ENCODE assay signal across 12 mouse cellular contexts in genomic region chr1:43531307-43531706, GRCm38 (mm10).
DNase-seq lines count a peak whose midpoint lies in the region; ATAC-seq and TF ChIP-seq lines count a peak whose summit lies in the region.
"Had no signal": no experiment of that assay in that cellular context is flagged by ENCODE, and none has a peak within 500 bp of the region (broad histone marks: within the 10 kb centered on the region; RNA-seq: fewer than 3 reads in every experiment).

No protein-coding gene starts in this region.

- ATAC-seq in forebrain, embryonic 13.5 days: peak; percentile 65; the same call in 1 of the 2 replicates
- no peak for ATAC-seq in forebrain, embryonic 12.5 days (ENCODE audit: low FRiP score)
- ATAC-seq in kidney, embryonic 15.5 days (replicated peaks; ENCODE audit: low FRiP score): no peak
- ATAC-seq: intestine, embryonic 16.5 days; midbrain, embryonic 15.5 days had no signal

- no peak overlapping the region for H3K9ac ChIP-seq in forebrain, embryonic 13.5 days
- no peak overlapping the region for H3K9ac ChIP-seq in forebrain, embryonic 12.5 days
- H3K9ac ChIP-seq in kidney, embryonic 15.5 days: no peak overlapping the region
- H3K9ac ChIP-seq: midbrain, embryonic 15.5 days had no signal

- no peak overlapping the region for H3K4me3 ChIP-seq in forebrain, embryonic 13.5 days
- no peak overlapping the region for H3K4me3 ChIP-seq in forebrain, embryonic 12.5 days (replicated peaks)
- H3K4me3 ChIP-seq in kidney, embryonic 15.5 days (replicated peaks): no peak overlapping the region
- no peak overlapping the region for H3K4me3 ChIP-seq in thymus, adult 2 months (ENCODE audit: control insufficient read depth, insufficient read depth, low read length)
- H3K4me3 ChIP-seq: midbrain, embryonic 15.5 days had no signal

- DNase-seq in kidney, adult 8-10 months: no peak
- peak; percentile 15 for DNase-seq in thymus, adult 2 months
- no peak for DNase-seq in thymus, postnatal 25 days
- DNase-seq in urinary bladder, postnatal 36 days (ENCODE audit: low spot score in 2 of 2): no peak
- DNase-seq in spleen, adult 18-20 months: no peak
- DNase-seq: cerebellum, postnatal 36 days had no signal

- no peak for TF ChIP-seq CTCF in thymus, adult 2 months (IDR thresholded peaks at IDR 0.05; ENCODE audit: borderline replicate concordance, control insufficient read depth, extremely low read depth, insufficient read depth, low read length, poor library complexity)

- H3K4me1 ChIP-seq in forebrain, embryonic 13.5 days: peaks cover 18% of the 10 kb centered on the region
- H3K4me1 ChIP-seq in forebrain, embryonic 12.5 days: 0 out of 2 replicates have a peak, but pooled peaks cover 2% of the 10 kb centered on the region
- peaks cover 27% of the 10 kb centered on the region for H3K4me1 ChIP-seq in kidney, embryonic 15.5 days
- peaks cover 23% of the 10 kb centered on the region for H3K4me1 ChIP-seq in thymus, adult 2 months (replicated peaks; ENCODE audit: control insufficient read depth, insufficient read depth, low read length)

- H3K36me3 ChIP-seq in forebrain, embryonic 13.5 days (ENCODE audit: poor library complexity, severe bottlenecking): peaks cover 5% of the 10 kb centered on the region; the same call in 1 of the 2 replicates
- no peaks in the 10 kb centered on the region; the same call in 1 of the 2 replicates for H3K36me3 ChIP-seq in forebrain, embryonic 12.5 days (replicated peaks)
- H3K36me3 ChIP-seq in kidney, embryonic 15.5 days: peaks cover 31% of the 10 kb centered on the region
- H3K36me3 ChIP-seq in thymus, adult 2 months (ENCODE audit: control insufficient read depth, insufficient read depth, low read length): peaks cover 6% of the 10 kb centered on the region
- H3K36me3 ChIP-seq: midbrain, embryonic 15.5 days had no signal

- H3K27me3 ChIP-seq in forebrain, embryonic 13.5 days: no peaks in the 10 kb centered on the region
- no peaks in the 10 kb centered on the region for H3K27me3 ChIP-seq in forebrain, embryonic 12.5 days
- no peaks in the 10 kb centered on the region for H3K27me3 ChIP-seq in kidney, embryonic 15.5 days
- no peaks in the 10 kb centered on the region for H3K27me3 ChIP-seq in thymus, adult 2 months (ENCODE audit: control insufficient read depth, insufficient read depth, low read length)
- H3K27me3 ChIP-seq: midbrain, embryonic 15.5 days had no signal

- WGBS in forebrain, embryonic 13.5 days: 73% methylated on average over 7 of the region's 7 CpGs
- 90% methylated on average over 7 of the region's 7 CpGs for WGBS in forebrain, embryonic 12.5 days
- WGBS in kidney, embryonic 15.5 days: 74% methylated on average over 7 of the region's 7 CpGs
- WGBS in thymus, adult 2 months: 62% methylated on average over 7 of the region's 7 CpGs

- no peak for TF ChIP-seq POLR2A in thymus, adult 2 months (IDR thresholded peaks at IDR 0.05; ENCODE audit: control insufficient read depth, extremely low read depth, insufficient read depth, low read length, poor library complexity)

- no peaks in the 10 kb centered on the region for H3K9me3 ChIP-seq in forebrain, embryonic 13.5 days (replicated peaks)
- no peaks in the 10 kb centered on the region for H3K9me3 ChIP-seq in forebrain, embryonic 12.5 days
- no peaks in the 10 kb centered on the region for H3K9me3 ChIP-seq in kidney, embryonic 15.5 days (replicated peaks)
- H3K9me3 ChIP-seq: midbrain, embryonic 15.5 days had no signal

- no peak overlapping the region for H3K4me2 ChIP-seq in forebrain, embryonic 13.5 days
- H3K4me2 ChIP-seq in forebrain, embryonic 12.5 days: no peak overlapping the region
- H3K4me2 ChIP-seq in kidney, embryonic 15.5 days: no peak overlapping the region
- H3K4me2 ChIP-seq: liver, embryonic 11.5 days; midbrain, embryonic 15.5 days had no signal

- H3K27ac ChIP-seq in forebrain, embryonic 13.5 days: 0 out of 2 replicates have a peak overlapping the region, but pooled peaks have one; percentile 20
- no peak overlapping the region for H3K27ac ChIP-seq in forebrain, embryonic 12.5 days
- 0 out of 2 replicates have a peak overlapping the region, but pooled peaks have one; percentile 43 for H3K27ac ChIP-seq in kidney, embryonic 15.5 days
- no peak overlapping the region for H3K27ac ChIP-seq in thymus, adult 2 months (ENCODE audit: control insufficient read depth, insufficient read depth, low read length)
- H3K27ac ChIP-seq: midbrain, embryonic 15.5 days had no signal

Comparison
In these comparisons a context has a peak if more than half of its experiments do, and no peak if none do; other contexts are left out.
1. H3K27ac ChIP-seq: peak in forebrain, embryonic 13.5 days (single experiment) and kidney, embryonic 15.5 days (single experiment); none in forebrain, embryonic 12.5 days (single experiment) and thymus, adult 2 months (single experiment).